Mouse (Mus musculus) spleen, adult 2 months (tissue): ENCODE results near the gene Relch.

ENCODE experiments used
- CTCF ChIP-seq: fragments of 200-500 bp; IDR thresholded peaks from 2 replicates; pipeline ENCODE4 v1.5.1; 2011; ENCODE audit warnings: mild to moderate bottlenecking, inconsistent platforms; ENCODE audit not compliant: insufficient read depth, insufficient read length, insufficient replicate concordance; ENCODE audit errors: extremely low read depth
- POLR2A ChIP-seq: fragments of 200-500 bp; IDR thresholded peaks from 2 replicates; pipeline ENCODE4 v1.6.1; 2011; ENCODE audit warnings: low read depth, low read length, inconsistent platforms

- no peak for TF ChIP-seq POLR2A
- no peak for TF ChIP-seq CTCF
Observed at GRCm38 (mm10) chr1:105781391-105782146, 117.9 kb downstream of the Relch start.
